Mouse (Mus musculus) embryonic facial prominence, embryonic 10.5 days (tissue): ENCODE measurements around the gene Slc4a1. TPM values are rescaled to one million over a fixed set of nuclear protein-coding genes. Genes with fewer than 3 reads are reported as not detected.

Experiments used
- DNase-seq: peaks from one replicate; pipeline ENCODE4 v3.0.0-alpha.2; 2017; ENCODE audit warnings: low spot score
- H3K27ac ChIP-seq: fragments of 300-500 bp; sonication (generic); replicated peaks from 2 replicates; pipeline ENCODE4 v1.5.1; 2016; ENCODE audit warnings: mild to moderate bottlenecking
- H3K27me3 ChIP-seq: fragments of 300-500 bp; sonication (generic); replicated peaks from 2 replicates; pipeline ENCODE4 v1.6.1; 2016; ENCODE audit warnings: low read depth, mild to moderate bottlenecking; ENCODE audit not compliant: poor library complexity, severe bottlenecking
- H3K36me3 ChIP-seq: fragments of 300-500 bp; sonication (generic); replicated peaks from 2 replicates; pipeline ENCODE4 v1.6.1; 2016; ENCODE audit warnings: mild to moderate bottlenecking, moderate library complexity
- H3K4me1 ChIP-seq: fragments of 300-500 bp; sonication (generic); 2 replicates; pipeline ENCODE4 v1.6.1; 2016
- H3K4me3 ChIP-seq: fragments of 300-500 bp; sonication (generic); 2 replicates; pipeline ENCODE4 v1.5.1; 2016; ENCODE audit warnings: mild to moderate bottlenecking, moderate library complexity
- H3K9me3 ChIP-seq: fragments of 300-500 bp; sonication (generic); 2 replicates; pipeline ENCODE4 v1.6.1; 2016; ENCODE audit warnings: mild to moderate bottlenecking
- WGBS: fragments of 180-500 bp; shearing (Covaris S2); methylation state at CpG from one replicate; pipeline ENCODE4 v1.1.7; 2016; 5-methylcytosine and 5-hydroxymethylcytosine counted together
- polyA plus RNA-seq: library from polyadenylated mRNA; unstranded; fragments of >200 nt; fragmentation: Nextera tagmentation; extraction: Ambion mirVana; gene quantifications from 2 replicates; pipeline ENCODE4 v1.2.1, GENCODE M21; 2016

Slc4a1 gene
- polyA plus RNA-seq, 1 experiment from 2014 or later, result 33.8 TPM

GRCm38 (mm10) chr11:102352378-102352777, 13.6 kb downstream of the Slc4a1 start:
- no peaks in the 10 kb centered on the region for H3K9me3 ChIP-seq
- WGBS, result 46% methylated on average over 5 of the region's 5 CpGs
- no peaks in the 10 kb centered on the region for H3K36me3 ChIP-seq
- H3K27ac ChIP-seq, result no peak overlapping the region
- no peak for DNase-seq
- peaks cover 12% of the 10 kb centered on the region for H3K27me3 ChIP-seq
- H3K4me3 ChIP-seq, result no peak overlapping the region
- H3K4me1 ChIP-seq, result no peaks in the 10 kb centered on the region

GRCm38 (mm10) chr11:102350981-102351523, 15.0 kb downstream of the Slc4a1 start:
- H3K27ac ChIP-seq, result no peak overlapping the region
- DNase-seq, result no peak
- H3K9me3 ChIP-seq, result no peaks in the 10 kb centered on the region
- 87% methylated on average over 17 of the region's 17 CpGs for WGBS
- H3K4me1 ChIP-seq, result peaks cover 4% of the 10 kb centered on the region
- no peaks in the 10 kb centered on the region for H3K36me3 ChIP-seq
- H3K27me3 ChIP-seq, result peaks cover 4% of the 10 kb centered on the region; the same call in 1 of the 2 replicates
- H3K4me3 ChIP-seq, result no peak overlapping the region

GRCm38 (mm10) chr11:102350416-102350815, 15.6 kb downstream of the Slc4a1 start:
- 85% methylated on average over 4 of the region's 4 CpGs for whole genome bisulfite sequencing
- no peaks in the 10 kb centered on the region for H3K9me3 ChIP-seq
- no peaks in the 10 kb centered on the region for H3K36me3 ChIP-seq
- no peak overlapping the region for H3K4me3 ChIP-seq
- no peak overlapping the region for H3K27ac ChIP-seq
- peaks cover 4% of the 10 kb centered on the region for H3K4me1 ChIP-seq
- peaks cover 4% of the 10 kb centered on the region; the same call in 1 of the 2 replicates for H3K27me3 ChIP-seq
- no peak for DNase-seq

GRCm38 (mm10) chr11:102349189-102349954, 16.6 kb downstream of the Slc4a1 start:
- Histone ChIP-seq H3K4me1 (peaks cover 4% of the 10 kb centered on the region), H3K27me3 (peaks cover 4% of the 10 kb centered on the region; the same call in 1 of the 2 replicates), H3K4me3 (no peak overlapping the region), H3K9me3 (no peaks in the 10 kb centered on the region), H3K27ac (no peak overlapping the region), H3K36me3 (no peaks in the 10 kb centered on the region)
- 83% methylated on average over 3 of the region's 3 CpGs for WGBS
- DNase-seq, result no peak

- Histone ChIP-seq H3K9me3 (no peaks in the 10 kb centered on the region), H3K36me3 (no peaks in the 10 kb centered on the region), H3K27ac (no peak overlapping the region), H3K27me3 (peaks cover 4% of the 10 kb centered on the region; the same call in 1 of the 2 replicates), H3K4me3 (no peak overlapping the region), H3K4me1 (peaks cover 4% of the 10 kb centered on the region)
- WGBS, result 87% methylated on average over 11 of the region's 11 CpGs
- no peak for DNase-seq
Measured at GRCm38 (mm10) chr11:102348771-102349170, 17.2 kb downstream of the Slc4a1 start.

GRCm38 (mm10) chr11:102348101-102348585, 17.9 kb downstream of the Slc4a1 start:
- peaks cover 4% of the 10 kb centered on the region; the same call in 1 of the 2 replicates for H3K27me3 ChIP-seq
- no peak overlapping the region for H3K27ac ChIP-seq
- H3K9me3 ChIP-seq, result no peaks in the 10 kb centered on the region
- no peak for DNase-seq
- no peak overlapping the region for H3K4me3 ChIP-seq
- peaks cover 4% of the 10 kb centered on the region for H3K4me1 ChIP-seq
- 88% methylated on average over 7 of the region's 7 CpGs for WGBS
- no peaks in the 10 kb centered on the region for H3K36me3 ChIP-seq

GRCm38 (mm10) chr11:102347683-102348082, 18.3 kb downstream of the Slc4a1 start:
- WGBS, result 67% methylated on average over 5 of the region's 5 CpGs
- DNase-seq, result no peak
- peaks cover 4% of the 10 kb centered on the region; the same call in 1 of the 2 replicates for H3K27me3 ChIP-seq
- H3K4me1 ChIP-seq, result peaks cover 4% of the 10 kb centered on the region
- no peak overlapping the region for H3K4me3 ChIP-seq
- H3K27ac ChIP-seq, result no peak overlapping the region
- no peaks in the 10 kb centered on the region for H3K36me3 ChIP-seq
- H3K9me3 ChIP-seq, result no peaks in the 10 kb centered on the region

- Histone ChIP-seq H3K36me3 (no peaks in the 10 kb centered on the region), H3K4me1 (peaks cover 4% of the 10 kb centered on the region), H3K4me3 (no peak overlapping the region), H3K27me3 (peaks cover 4% of the 10 kb centered on the region; the same call in 1 of the 2 replicates), H3K27ac (no peak overlapping the region), H3K9me3 (no peaks in the 10 kb centered on the region)
- DNase-seq, result no peak
- 70% methylated on average over 5 of the region's 5 CpGs for WGBS
Measured at GRCm38 (mm10) chr11:102346926-102347325, 19.1 kb downstream of the Slc4a1 start.

GRCm38 (mm10) chr11:102344458-102344857, 21.5 kb downstream of the Slc4a1 start:
- DNase-seq, result no peak
- Histone ChIP-seq H3K27ac (no peak overlapping the region), H3K4me3 (no peak overlapping the region), H3K27me3 (no peaks in the 10 kb centered on the region), H3K4me1 (peaks cover 4% of the 10 kb centered on the region), H3K36me3 (no peaks in the 10 kb centered on the region), H3K9me3 (no peaks in the 10 kb centered on the region)
- 91% methylated on average over 3 of the region's 3 CpGs for WGBS

GRCm38 (mm10) chr11:102342742-102343141, 23.3 kb downstream of the Slc4a1 start:
- H3K4me3 ChIP-seq, result no peak overlapping the region
- 68% methylated on average over 12 of the region's 12 CpGs for WGBS
- no peaks in the 10 kb centered on the region for H3K27me3 ChIP-seq
- no peaks in the 10 kb centered on the region for H3K36me3 ChIP-seq
- no peaks in the 10 kb centered on the region for H3K9me3 ChIP-seq
- peaks cover 4% of the 10 kb centered on the region for H3K4me1 ChIP-seq
- DNase-seq, result no peak
- no peak overlapping the region for H3K27ac ChIP-seq

- WGBS, result 93% methylated on average over 4 of the region's 4 CpGs
Measured at GRCm38 (mm10) chr11:102341101-102341500, 24.9 kb downstream of the Slc4a1 start.

GRCm38 (mm10) chr11:102339624-102340023, 26.4 kb downstream of the Slc4a1 start:
- Histone ChIP-seq H3K27me3 (no peaks in the 10 kb centered on the region; the same call in 1 of the 2 replicates), H3K4me1 (peaks cover 5% of the 10 kb centered on the region; the same call in 1 of the 2 replicates), H3K4me3 (no peak overlapping the region), H3K27ac (no peak overlapping the region), H3K9me3 (no peaks in the 10 kb centered on the region), H3K36me3 (no peaks in the 10 kb centered on the region)
- 57% methylated on average over 4 of the region's 4 CpGs for WGBS
- no peak for DNase-seq

More at GRCm38 (mm10) chr11:102341101-102341500, 24.9 kb downstream of the Slc4a1 start:
- H3K4me3 ChIP-seq, result no peak overlapping the region
- no peak for DNase-seq
- H3K27ac ChIP-seq, result no peak overlapping the region
- no peaks in the 10 kb centered on the region for H3K27me3 ChIP-seq
- H3K36me3 ChIP-seq, result no peaks in the 10 kb centered on the region
- H3K4me1 ChIP-seq, result no peaks in the 10 kb centered on the region
- no peaks in the 10 kb centered on the region for H3K9me3 ChIP-seq

- peaks cover 5% of the 10 kb centered on the region; the same call in 1 of the 2 replicates for H3K4me1 ChIP-seq
- no peak overlapping the region for H3K27ac ChIP-seq
- no peak for DNase-seq
- no peak overlapping the region for H3K4me3 ChIP-seq
- 84% methylated on average over 11 of the region's 11 CpGs for WGBS
- H3K36me3 ChIP-seq, result no peaks in the 10 kb centered on the region
- H3K27me3 ChIP-seq, result no peaks in the 10 kb centered on the region; the same call in 1 of the 2 replicates
- no peaks in the 10 kb centered on the region for H3K9me3 ChIP-seq
Measured at GRCm38 (mm10) chr11:102339195-102339594, 26.8 kb downstream of the Slc4a1 start.
